Mouse (Mus musculus): Measurements from ENCODE around the gene Vmn1r6.
"Not testable (repeated sequence)": the region's sequence is repeated elsewhere in the genome, so short reads cannot be mapped to it uniquely, and the experiment has no call there.

Gene Vmn1r6

GRCm38 (mm10) chr6:56996943-56997342, at the start of gene Vmn1r6:
TSS of gene Vmn1r6 (plus strand) at chr6:56997243.
- DNase-seq (ENCODE audit: low spot score in 2 of 2) = no peak

GRCm38 (mm10) chr6:56956436-56956835, 40.6 kb upstream of the Vmn1r6 start:
- no peak for DNase-seq (ENCODE audit: low spot score in 2 of 2)

GRCm38 (mm10) chr6:56969973-56970372, 27.1 kb upstream of the Vmn1r6 start, which contains the start of gene Vmn1r5:
TSS of gene Vmn1r5 (plus strand) at chr6:56970273.
- no peak for DNase-seq (ENCODE audit: low spot score in 2 of 2)

- DNase-seq (ENCODE audit: low spot score in 2 of 2) = not testable (repeated sequence)
Measured at GRCm38 (mm10) chr6:57025224-57025623, 28.2 kb downstream of the Vmn1r6 start, which contains the start of gene Vmn1r7. TSS of gene Vmn1r7 (minus strand) at chr6:57025324.

GRCm38 (mm10) chr6:57031984-57032383, 34.9 kb downstream of the Vmn1r6 start, which contains the start of gene Vmn1r8:
TSS of gene Vmn1r8 (plus strand) at chr6:57032284.
- DNase-seq (ENCODE audit: low spot score in 2 of 2) = no peak

GRCm38 (mm10) chr6:57034674-57035073, 37.6 kb downstream of the Vmn1r6 start:
- no peak for DNase-seq (ENCODE audit: low spot score in 2 of 2)

Data from spleen, postnatal 14 days (tissue).